Mouse (Mus musculus) left cerebral cortex, adult 18-20 months (tissue): Measurements from ENCODE around the gene Dpm2. TPM values are rescaled to one million over a fixed set of nuclear protein-coding genes. Genes with fewer than 3 reads are reported as not detected.

Experiments used
- DNase-seq, 2 experiments: peaks; one replicate each; pipeline ENCODE4 v3.0.0; 2021 to 2022; ENCODE audit warnings: low spot score in 2 of 2, mixed read lengths in 1 of 2
- total RNA-seq, 2 experiments: library from RNA; stranded (reverse); gene quantifications; 2 replicates each; pipeline ENCODE4 v1.2.3; 2021

Gene Dpm2
- total RNA-seq, 2 experiments from 2014 or later = 71.4 to 77.1 TPM

DNA sequence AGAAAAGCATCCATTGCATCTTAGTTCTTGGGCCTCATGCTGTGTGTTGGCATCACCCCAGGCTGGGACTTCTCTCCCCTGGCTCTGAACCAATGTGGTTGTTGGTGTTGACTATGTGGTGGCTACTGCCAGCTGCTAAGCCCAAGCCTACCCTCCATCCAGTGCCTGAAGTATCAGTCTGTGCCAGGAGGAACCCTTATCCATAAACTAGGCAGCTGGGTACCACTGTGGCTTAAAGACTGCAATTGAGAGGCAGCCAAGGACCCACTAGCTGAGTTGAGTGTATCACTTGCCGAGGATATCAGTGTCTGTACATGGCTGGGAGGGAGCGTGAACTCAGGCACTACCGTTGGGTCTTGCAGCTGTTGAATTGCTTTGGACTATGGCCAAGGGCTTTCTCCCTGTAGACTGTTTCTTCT, 27.6 kb upstream of the Dpm2 start:
- no peak for DNase-seq

DNA sequence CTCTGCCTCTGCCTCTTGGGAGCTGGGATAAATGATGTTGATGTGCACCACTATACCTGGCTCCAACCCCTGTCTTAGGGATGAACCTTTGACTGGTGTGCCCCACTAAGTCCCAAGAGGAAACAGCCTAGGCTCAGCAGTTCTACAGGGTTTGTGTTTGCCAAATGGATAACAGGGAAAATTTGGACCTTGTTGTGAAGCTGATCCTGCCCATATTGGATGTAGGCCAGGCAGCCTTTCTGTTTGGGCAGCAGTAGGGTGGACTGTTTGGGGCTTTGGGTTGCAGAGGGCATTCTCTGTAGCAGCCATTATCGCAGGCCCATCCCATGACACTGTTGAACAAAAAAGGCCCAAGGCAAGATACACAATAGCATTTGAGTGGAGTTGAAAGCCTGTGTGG, 23.7 kb upstream of the Dpm2 start:
- no peak for DNase-seq

GRCm38 (mm10) chr2:32547380-32547779, 23.3 kb upstream of the Dpm2 start:
- DNase-seq = no peak

- DNase-seq = no peak
These were observed 22.5 kb upstream of the Dpm2 start for GRCm38 (mm10) chr2:32547964-32548739.

DNA sequence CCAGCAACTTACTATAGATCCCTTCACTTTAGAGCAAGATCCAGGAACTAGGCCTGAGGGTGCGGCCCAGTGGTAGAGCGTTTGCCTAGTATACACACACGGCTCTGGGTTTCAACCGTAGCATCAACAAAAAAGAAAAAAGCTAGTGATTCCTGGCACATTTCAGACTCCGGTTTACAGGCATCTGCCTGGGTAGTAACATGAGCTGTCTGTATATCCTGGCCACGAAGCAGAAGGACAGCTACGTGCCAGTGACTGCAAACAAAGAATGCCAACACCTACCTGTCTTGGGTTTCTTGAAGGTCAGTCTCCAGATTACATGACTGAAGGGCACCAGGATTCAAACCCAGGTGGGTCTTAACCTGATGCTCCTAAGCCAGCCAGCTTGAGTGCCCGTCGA, 21.5 kb upstream of the Dpm2 start:
- DNase-seq = no peak

DNA sequence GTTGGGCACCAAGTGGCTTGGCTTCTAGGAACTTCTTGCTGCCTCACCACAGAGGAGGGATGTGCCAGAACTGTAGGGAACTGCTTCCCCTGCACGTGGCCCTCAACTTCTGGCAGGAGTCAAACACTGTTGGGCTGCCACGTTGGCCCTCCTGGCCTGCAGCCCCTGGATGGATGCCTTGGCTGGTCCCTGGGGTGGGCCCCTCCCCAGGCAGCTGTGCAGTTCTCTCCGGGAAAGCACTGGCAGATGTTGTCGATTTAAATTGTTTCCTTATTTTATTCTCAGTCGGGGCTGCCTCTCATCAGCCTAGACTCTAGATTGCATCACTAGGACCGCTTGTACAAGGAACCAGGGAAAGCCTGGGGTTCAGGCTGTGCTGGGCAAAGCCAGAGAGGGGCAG, 20.9 kb upstream of the Dpm2 start:
- no peak for DNase-seq

DNA sequence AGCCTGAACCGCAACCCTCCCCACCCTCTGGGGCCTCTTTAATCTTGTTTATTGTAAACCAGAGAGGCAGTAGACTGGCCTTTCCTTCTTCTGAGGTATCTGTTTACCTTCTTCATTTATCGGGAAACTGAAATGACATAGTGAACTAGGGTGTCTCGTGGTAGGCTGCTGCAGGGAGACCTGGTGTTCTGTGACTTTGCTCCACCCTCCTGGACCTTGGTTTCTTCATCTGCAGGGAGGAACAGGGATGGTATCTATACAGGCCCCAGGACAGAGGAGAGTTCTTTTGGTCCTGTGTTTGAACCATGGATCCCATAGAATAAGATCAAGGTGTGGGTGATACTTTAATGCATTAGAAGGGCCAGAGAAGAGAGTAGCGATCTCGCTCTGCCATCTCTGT, 19.4 kb upstream of the Dpm2 start:
- no peak for DNase-seq

- DNase-seq = no peak
These were observed 17.0 kb upstream of the Dpm2 start for GRCm38 (mm10) chr2:32553592-32554148.

DNA sequence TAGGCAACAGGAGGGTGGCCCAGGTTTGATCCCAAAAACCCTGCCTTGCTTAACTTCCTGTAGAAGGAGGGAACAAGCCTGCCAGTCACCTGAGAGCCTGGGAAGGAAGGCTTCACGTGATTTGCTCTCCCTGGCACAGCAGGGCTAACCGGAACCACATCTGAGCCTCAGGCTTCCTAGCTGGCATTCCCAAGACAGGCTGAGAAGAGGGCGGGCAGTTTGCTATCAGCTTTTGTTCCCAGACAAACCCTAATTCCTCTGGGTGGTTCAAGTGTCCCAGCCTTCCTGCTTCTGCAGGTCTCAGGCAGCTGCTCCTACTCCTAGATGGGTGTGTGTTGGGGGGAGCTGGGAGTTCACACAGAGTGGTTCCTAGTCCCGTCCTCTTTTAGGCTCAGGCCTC, 15.2 kb upstream of the Dpm2 start:
- no peak for DNase-seq

GRCm38 (mm10) chr2:32556019-32556418, 14.6 kb upstream of the Dpm2 start:
- DNase-seq = no peak

- DNase-seq = no peak
These were observed 11.1 kb upstream of the Dpm2 start for GRCm38 (mm10) chr2:32559570-32559969.

GRCm38 (mm10) chr2:32566536-32567063, 4.1 kb upstream of the Dpm2 start:
- DNase-seq = peak; percentile 68 to 75

GRCm38 (mm10) chr2:32568149-32568548, 2.5 kb upstream of the Dpm2 start:
- DNase-seq = no peak

- no peak for DNase-seq
These were observed 1.7 kb upstream of the Dpm2 start for GRCm38 (mm10) chr2:32568941-32569340.

- no peak for DNase-seq
These were observed 1.5 kb downstream of the Dpm2 start for GRCm38 (mm10) chr2:32572196-32572595.

DNA sequence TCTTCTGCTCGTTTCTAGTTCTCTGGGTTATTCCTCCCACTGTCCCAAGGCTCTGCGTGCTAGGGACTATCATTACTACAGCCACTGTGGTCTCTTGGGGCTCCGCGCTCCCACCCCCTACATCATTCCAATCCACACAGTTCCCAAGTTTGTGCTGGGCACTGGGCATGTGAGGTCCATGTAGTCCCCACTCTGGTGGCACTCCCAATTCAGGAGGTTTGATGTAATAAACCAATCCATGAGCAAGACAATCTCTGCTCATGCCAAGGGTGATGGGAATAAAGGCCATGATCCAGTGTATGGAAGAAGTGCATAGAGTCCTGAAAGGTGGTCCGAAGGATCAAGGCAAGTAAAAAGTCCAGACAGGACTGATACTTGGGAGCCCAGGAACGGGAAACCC, 3.8 kb downstream of the Dpm2 start, which contains the start of gene Pip5kl1:
Gene Pip5kl1 (plus strand): TSS at position 301 of the 400 bp plus-strand sequence.
- no peak for DNase-seq

GRCm38 (mm10) chr2:32574901-32575585, 4.4 kb downstream of the Dpm2 start:
- DNase-seq = peak; percentile 78 to 85

GRCm38 (mm10) chr2:32575586-32576160, 5.0 kb downstream of the Dpm2 start, which contains the start of gene 9430097D07Rik:
9430097D07Rik (minus strand) TSS chr2:32575684.
- DNase-seq = peak; percentile 71 to 78

- no peak for DNase-seq
These were observed 5.9 kb downstream of the Dpm2 start for GRCm38 (mm10) chr2:32576532-32576931.

DNA sequence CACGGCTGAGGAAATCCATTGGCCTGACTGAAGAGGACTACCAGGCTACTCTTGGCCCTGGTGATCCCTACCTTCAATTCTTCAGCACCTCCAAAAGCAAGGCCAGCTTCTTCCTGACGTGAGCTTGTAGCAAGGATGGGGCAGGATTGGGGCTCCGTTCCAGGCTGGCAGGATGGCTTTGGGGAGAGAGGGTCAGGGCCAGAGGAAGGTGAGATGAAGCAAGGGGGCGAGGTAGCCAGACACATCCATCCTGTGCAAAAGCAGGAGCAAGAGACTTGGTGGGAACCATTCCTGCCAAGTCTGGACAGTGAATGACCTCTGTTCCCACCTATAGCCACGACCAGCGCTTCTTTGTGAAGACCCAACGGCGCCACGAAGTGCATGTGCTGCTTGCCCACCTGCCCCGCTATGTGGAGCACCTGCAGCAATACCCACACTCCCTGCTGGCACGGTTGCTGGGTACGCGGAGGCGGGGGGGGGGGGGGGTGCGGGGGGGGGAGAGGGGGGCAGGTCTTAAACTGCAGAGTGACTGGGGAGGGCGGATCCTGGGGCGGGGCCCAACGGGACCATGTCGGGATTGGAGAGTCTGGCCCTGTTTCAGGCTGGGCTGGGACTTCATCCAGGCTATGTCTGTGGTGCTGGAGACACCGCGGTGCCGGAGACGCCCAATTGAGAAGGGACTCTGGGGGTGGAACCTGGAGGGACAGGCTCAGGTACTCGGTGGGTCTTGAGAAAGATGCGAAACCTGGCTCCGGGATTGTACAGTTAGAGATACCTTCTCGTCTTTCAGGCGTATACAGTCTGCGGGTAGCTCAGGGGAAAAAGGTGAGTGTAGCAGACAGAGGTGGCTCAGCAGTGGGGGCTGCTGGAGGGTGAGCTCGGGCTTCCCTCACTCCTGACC, 7.7 kb downstream of the Dpm2 start:
- DNase-seq = no peak
